Mouse (Mus musculus) thymus, postnatal 14 days (tissue): ENCODE data around the gene Gm21915.

Source experiments
- DNase-seq: peaks from one replicate; pipeline ENCODE4 v3.0.0; 2021

Gene Gm21915

DNA sequence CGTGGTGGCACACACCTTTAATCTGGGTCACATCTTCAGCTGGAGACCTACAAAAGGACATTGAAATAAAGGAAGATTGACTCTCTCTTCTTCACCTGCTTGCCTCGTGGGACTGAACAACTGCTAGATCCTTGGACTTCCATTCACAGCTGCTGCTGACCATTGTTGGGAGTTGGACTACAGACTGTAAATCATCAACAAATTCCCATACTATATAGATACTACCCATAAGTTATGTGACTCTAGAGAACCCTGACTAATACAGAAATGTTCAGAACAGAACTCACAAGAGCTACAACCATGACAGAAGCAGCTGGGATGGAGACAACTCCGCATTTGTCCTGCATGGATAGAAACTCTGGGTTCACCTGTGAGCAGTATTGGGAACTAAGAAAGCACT is at the start of gene Gm21915:
Gene Gm21915 (plus strand): TSS at position 301 of the 400 bp plus-strand sequence.
- DNase-seq, result no peak

DNA sequence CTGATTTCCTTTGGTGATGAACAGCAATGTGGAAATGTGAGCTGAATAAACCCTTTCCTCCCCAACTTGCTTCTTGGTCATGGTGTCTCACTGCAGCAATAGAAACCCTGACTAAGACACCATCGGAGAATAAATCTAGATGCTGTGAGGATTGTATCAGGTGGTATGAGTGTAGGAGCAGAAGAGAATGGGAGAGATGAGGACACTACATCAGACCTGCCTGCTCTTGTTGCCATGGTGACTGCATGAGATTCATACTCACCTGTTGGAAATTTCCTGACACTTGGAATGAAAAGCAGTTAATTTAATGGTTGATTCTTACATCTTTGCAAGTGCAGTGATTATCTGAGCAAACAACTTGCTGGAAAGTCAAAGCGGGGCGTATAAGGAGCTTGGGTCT is 48.1 kb upstream of the Gm21915 start:
- DNase-seq, result no peak

DNA sequence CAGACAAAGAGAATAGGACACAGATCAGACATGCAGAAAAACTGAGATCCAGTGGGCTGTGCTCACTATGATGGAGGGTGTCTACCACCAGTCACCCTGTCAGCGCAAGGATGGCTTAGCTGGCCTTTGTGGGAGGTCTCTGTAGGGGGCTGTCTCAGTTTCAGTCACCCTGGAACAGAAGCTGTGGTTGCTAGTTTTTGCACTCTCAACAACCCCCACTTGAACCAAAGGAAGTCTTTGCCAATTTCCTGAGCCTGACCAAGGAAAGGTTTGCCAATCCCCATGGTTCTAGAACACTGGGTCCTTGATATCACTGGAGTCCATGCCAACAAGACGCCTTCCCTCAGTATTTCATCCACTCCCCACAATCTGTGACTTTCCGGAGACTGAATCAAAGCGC is 47.6 kb upstream of the Gm21915 start:
- no peak for DNase-seq

DNA sequence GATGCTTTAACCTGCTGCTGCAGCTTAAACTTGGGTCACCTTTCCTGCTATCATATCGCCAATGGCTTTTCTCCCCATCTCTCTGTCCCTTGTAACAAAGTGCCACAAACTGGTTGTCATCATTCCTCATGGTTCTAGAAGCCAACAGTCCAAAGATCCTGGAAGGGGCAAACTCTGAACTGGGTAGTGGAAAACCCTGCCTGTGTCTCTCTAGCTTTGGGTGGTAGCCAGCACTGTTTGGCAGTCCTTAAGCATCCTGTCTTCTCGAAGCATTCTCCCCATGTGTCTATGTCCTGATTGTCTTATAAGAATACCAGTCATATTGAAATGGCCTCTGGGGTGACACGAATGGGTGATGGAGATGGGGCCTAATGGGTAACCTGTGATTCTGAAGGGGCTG is 45.1 kb upstream of the Gm21915 start:
- DNase-seq, result no peak

DNA sequence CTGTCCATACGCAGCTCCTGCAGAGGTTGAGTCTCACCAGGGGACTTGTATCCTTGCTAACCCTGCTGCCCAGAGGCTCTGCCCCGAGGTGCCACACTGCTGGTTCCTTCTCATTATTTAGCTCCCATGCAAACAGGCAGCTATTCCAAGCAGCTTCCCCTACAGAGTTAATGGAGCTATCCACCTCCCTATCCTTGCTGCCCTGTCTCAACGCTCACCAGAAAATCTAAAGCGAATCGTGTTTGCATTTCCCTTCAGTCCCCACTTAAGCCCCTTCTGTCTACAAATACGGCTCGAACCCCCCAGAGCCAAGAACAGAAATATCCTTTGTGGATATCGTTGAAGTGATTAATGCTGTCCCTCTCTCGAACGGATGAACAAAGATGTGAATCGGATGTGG is 43.8 kb upstream of the Gm21915 start:
- DNase-seq, result no peak

DNA sequence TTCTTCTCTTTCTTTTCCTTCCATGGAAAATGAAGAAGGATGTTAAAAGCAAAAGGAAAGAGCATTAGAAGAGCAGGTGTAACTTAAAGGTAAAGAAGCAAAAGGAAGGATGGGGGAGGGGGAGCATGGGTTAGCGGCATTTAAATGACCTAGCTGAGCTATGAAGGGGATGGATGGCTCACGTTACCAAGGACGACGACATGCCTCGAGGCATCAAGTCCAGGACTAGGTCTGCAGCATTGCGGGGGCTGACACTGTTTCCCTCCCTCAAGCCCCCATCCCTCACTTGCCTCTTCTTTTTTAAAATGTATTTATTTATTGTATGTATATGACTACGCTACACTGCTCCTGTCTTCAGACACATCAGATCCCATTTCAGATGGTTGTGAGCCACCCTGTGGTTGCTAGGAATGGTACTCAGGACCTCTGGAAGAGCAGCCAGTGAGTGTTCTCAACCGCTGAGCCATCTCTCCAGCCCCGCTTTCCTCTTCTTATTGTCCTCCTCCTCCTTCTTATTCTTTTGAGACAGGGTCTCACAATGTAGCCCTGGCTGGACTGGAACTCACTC is 43.2 kb upstream of the Gm21915 start:
- no peak for DNase-seq

DNA sequence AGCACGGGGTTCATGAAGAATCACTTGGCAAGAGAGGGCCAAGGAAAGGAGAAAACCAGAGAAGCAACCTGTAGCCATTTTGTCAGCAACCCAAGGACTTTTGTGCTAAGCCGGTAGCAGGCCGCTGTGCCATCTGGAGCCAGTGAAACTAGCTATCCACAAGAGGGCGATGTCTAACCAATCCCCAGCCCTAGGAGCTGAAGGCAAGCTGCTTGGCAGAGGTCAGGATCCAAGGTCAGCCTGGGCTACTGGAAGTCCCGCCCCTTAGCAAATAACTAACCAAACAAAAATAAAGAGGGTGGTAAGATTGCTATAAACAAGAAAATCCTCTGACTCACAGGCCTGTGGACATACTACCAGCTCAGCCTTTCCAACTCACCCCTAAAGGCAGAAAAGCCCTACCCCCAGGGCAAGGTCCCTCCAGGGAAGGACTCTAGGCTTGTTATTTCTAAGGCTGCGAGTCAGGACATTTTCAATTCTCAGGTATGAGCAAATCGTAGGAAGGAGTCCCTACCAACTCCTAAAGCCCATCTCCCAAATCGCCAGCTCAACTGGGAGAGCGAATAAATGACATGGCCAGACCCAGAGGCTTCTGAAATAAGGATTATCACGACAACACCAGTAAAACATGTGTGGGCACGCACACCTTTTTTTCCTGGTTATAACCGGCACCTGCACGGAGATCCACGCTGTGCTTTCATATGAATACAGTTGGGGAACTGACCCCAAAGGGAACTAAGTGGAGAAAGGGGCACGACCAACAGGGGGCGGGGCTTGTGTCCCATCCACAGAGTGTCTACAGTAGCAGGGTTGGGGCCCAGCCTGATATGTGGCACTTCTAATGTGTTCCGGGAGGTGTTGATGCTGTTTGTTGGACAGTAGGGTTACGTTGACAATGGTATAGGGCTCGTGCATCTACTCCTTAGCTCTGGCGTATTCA is 42.0 kb upstream of the Gm21915 start:
- DNase-seq, result no peak

DNA sequence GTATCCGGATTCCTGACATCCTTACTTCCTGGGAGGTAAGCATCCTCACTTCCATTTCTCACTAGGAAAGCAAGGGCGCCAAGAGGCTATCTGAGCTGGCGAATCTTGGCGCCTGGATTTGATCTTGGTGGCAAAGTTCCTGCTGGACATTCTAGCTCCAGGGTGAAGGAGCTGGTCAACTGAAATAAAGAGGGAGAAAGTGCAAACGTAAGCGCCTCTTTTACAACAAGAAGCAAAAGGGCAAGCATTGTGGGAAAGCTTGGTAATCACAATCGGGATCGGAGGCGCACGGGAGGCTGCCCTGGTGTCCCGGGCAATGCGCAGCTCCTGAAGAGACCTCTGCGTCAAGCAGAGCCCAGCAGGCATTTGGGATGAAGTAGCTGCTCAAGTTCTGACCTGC is 41.0 kb upstream of the Gm21915 start:
- no peak for DNase-seq

DNA sequence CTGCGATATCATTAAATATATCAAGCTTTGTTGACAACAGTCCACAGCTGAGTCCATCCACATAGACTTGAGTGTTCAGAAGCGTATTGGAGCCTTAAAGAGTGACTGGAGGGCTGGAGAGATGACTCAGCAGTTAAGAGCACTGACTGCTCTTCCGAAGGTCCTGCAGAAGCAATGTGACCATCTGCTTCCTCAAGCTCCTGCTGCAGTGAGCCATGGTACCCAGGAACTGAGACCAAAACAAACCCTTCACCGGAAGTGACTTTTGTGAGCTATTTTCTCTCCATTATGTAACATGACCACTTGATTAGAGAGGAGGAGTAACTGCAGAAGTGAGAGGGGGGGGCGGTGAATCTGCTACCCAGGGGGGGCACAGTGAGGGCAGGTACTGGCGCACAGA is 39.3 kb upstream of the Gm21915 start:
- DNase-seq, result no peak

DNA sequence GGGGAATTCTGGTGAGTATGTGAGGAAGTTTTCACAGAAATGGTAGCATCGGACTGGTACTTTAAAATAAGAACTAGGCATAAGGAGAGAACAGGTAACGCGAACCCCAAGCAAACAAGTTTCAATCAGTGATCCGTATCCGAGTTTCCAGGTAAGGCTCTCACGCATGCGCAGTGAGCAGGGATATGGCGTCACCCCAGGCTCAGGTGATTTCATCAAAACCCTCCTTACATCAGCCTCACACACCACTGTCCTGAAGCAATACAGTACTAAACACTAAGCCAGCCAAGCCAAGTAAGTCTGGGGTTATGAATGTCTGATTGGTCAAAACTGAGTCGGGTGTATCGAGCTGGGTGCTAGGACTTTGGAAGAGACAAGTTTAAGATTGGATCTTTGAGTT is 38.9 kb upstream of the Gm21915 start:
- DNase-seq, result no peak

DNA sequence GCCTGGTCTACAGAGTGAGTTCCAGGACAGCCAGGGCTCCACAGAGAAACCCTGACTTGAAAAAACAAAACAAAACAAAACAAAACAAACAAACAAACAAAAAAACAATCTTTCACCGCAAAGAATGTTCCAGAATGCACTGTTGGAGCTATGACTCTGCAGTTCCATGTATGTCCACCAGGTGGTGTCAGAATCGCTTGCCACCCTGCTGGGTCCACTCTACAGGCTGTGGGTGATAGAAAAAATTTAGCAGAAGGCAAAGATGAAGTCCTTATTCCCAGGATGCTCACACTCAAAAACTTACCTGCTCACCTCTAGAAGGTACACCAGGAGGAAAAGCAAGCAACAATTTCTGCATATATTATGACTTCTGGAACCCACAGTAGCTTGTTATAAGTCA is 34.4 kb upstream of the Gm21915 start:
- DNase-seq, result peak; percentile 41

DNA sequence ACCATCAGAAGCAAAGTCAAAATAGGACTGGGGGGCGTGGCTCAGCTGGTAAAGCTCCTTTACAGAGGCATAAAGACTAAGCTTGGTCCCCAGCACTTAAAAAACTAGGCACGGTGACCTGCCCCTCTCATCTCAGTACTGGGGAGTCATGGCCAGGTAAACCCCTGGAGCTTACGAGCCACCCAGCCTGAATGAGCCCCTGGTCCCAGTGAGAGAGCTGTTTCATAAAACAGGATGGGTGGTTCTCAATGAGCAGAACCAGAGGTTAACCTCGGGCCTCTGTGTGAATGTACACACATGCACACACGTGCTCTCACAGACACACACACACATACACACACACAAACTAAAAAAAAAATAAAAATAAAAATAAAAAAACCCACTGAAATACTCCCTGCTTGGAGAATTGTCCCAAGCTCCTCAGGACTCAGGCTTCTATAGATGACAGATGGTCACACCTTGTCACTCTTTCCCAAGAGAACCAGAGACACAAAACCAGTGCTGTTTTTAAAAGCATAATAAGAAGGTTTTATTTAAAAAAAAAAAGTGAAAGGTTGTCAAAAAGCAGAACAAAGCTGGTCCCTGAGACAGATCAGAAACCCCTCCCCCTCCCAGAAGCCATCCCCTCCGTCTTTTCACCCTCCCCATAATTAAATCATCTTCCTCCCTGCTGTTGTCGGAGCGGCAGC is 32.6 kb upstream of the Gm21915 start:
- DNase-seq, result no peak

DNA sequence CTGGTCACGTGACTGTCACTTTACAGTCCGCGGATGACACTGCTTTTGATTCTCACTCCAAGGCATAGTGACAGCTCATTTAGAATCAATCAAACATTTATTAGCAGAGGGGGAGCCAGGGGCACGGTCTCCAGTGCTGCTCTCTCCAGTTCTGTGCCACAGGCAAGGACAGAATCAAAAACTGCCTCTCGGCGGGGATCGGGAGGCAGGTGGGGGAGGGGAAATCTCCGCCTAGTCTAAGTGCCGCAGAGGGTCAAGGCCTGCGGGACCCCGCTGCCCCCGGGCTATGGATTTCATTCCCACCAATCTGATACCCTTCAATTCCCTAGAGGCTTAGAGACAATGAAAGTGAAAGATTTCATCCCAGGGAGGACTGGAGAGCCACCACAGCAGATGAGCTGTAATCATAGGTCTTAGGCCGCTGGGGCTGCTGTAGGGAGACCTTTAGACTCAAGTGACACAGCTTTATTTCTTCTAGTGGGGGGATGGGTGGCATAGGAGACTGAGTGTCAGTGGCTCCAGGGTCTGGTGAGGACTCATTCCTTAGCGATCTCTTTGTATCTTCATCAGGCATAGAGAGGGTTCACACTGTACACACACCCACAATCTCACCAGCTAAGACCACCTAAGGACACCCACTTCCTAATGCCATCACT is 31.9 kb upstream of the Gm21915 start:
- peak; percentile 25 for DNase-seq

DNA sequence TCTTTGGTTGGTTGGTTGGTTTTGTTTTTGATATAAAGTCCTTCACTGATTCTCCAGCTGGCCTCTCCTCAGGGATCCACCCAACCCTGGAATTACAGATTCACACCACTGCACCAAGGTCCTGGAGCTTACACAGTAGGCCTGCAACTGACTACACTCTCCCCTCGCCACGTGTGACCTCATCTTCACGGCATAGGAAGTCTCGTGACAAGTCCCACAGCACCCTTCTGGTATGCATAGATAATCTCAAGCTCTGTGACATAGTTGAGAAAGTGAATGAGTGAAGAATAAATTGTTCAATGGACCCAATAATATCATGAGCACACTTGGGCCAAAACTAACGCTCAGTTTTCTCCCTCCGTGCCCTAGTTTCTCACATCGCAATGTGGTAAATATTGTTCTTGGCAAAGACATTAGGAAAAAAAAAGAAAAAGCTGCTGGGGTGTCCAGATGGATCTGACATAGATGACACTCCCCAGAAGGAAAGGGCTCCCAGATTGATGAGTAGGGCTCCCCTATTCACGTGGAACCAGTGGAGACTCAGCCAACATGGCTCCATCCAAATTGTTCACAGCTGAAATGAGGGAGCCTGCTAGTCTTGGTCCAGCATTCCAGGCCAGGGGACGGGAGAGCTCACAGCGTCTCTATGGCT is 30.8 kb upstream of the Gm21915 start:
- DNase-seq, result no peak

DNA sequence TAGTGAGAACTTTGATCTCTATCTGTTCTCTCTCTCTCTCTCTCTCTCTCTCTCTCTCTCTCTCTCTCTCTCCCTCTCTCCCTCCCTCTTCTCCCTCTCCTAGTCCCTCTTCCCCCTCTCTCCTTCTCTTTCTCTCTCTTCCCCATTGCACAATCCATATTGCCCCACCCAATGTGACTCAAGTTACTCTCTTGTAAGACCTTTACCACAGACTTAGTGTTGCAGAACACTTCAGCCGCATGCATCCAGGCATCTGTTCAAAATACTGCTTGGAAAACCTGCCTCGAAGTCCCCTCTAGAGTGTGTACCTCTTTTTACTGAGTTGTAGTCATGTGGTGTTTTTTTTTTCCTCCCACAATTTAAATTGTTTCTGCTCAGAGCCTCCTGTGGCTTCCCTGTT is 29.1 kb upstream of the Gm21915 start:
- DNase-seq, result no peak

DNA sequence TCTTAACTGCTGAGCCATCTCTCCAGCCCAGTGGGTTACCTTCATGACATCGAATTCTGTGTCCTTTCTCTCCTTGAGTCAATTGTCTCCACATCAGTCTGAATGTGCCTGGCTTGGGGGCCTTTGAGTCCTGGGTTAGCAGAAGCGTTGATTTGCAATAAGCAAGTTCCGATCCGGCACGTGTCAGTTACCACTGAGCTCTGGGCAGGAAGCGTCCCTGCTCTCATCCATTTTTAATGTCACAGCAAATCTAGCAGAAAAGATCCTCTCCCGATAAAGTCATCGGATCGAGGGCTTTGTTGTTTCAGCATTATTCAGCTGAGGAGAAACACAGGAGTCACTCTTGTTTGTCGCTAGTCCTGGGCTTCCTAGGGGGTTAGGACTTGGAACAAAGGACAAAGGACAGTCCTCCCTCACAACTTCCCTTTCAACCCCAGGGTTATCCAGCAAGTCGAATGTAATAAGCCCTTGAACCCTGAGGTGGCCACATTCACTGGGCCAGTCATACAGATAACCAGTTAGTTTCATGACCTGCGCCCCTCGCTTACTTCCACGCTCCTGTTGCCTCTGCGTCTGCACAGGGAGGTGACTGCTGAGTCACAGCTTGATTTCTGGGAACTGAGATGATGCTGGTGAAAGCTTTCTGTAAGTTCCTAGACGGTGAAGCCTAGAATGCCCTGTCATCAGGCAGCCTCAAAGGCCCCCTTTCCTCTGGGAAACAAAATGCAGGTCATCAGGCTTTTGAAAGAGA is 27.8 kb upstream of the Gm21915 start:
- no peak for DNase-seq

DNA sequence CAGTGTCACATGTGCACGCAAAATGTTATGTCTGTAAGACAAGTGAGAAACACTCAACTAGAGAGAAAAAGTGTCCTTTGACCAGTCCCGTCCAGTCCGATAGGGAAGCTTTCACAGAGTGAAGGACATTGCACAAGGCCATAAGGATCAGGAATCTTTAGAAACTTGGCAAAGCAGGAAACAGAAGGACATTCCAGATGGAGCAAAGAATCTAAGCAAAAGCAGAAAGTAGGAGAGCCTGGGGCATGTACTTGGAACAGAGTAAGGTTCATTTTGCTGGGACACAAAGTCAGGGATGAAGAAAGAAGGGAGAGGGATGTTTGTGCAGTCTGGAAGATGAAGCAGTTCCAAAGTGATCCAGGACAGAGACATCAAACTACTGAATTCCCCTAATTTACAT is 21.0 kb upstream of the Gm21915 start:
- no peak for DNase-seq

DNA sequence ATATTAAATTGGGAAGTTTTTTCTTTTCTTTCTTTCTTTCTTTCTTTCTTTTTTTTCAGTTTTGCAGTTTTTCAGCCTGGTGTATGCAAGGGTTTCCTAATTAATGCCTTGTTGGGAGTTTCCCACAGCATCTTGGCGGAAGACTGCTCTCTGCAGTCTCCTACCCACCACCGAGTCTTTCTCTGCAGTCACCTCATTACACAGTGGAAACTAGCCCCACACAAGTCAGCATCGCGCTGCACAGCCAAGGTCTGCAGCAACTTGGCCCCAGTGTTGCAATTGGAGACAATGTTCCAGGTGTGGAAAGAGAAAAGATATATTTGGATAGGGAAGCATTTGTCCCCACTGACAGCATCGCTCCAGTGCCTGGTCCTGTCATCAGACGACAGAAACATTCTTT is 20.4 kb upstream of the Gm21915 start:
- DNase-seq, result no peak

DNA sequence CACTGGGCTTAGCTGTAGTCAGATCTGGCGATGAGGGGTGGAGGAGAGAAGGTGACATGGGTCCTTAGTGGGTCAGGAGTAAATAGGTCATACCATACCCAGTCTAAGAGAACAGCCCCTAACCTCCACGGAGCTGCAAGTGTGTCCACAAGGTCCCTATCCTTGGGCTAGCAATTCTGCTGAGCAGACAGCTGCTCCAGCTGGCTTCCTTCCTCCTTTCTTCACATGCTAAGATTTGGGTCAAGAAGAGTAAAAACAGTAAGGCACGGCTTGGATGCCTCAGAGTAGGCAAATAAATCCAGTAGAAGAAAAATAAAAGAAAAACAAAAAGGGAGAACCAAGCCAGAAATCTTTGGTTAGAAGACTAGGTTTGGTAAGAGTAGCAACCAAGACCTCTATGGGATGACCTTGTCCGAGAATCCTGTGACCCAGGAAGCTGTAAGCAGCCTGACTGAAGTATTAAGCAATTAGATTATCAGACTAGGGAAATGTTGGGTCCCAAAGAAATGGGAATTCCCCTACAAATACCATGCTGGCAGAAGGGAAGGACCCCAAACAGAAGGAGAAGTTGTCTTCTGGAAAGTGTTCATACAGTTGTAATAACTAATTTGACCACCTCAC is 19.1 kb upstream of the Gm21915 start:
- DNase-seq, result no peak

DNA sequence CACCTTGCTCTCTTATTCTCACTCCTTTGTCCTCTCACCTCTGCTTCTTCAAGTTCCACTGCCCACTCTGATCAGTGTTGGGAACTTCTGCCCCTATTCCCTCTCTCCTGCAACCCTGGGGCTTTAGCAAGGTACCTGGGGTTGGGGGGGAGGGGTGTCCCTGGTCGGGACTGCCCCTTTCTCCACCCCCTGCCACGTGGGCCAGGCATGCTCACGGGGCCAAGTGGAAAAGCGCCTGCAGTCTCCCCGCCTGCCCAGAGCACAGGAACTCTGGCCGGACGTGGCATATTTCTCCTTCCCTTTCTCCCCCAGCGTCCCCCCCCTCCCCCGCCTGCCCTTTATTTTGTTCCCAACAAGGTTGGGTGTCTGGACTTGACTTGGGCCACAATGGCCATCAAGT is 17.7 kb upstream of the Gm21915 start:
- no peak for DNase-seq

DNA sequence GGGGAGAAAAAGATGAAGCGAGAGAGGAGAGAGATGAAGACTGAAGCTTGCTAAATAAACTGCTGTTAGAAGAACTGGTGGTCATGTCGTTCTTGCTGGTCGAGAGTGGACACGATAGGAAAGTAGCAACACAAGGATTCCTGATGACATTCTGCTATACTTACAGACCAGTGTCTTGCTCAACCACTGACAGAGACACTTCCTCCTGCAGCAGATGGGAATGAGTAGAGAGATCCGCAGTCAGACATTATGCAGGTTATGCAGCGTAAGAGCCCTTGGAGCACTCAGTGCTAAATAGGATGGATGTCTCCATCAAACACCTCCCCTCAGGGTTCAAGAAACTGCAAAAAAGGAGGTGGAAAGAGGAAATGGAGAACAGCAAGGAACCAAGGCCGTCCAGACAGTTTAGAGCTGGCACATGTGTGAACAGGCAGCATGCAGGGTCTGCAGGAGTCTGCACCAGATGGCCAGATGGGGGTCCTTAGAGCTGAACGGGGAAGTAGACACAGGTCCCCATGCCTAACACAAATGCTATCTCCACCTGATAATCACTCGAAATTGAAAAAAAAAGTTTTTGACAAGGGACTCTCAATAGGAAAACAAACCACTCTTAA is 4.1 kb upstream of the Gm21915 start:
- no peak for DNase-seq
